Mouse (Mus musculus) brain, embryonic 14.5 days (tissue): ENCODE measurements around the gene Sox5.

Experiments used
- CTCF ChIP-seq: fragments of 200-500 bp; IDR thresholded peaks from 2 replicates; pipeline ENCODE4 v1.5.1; 2012; ENCODE audit warnings: inconsistent platforms, mild to moderate bottlenecking, moderate library complexity, borderline replicate concordance; ENCODE audit not compliant: insufficient read depth, insufficient read length; ENCODE audit errors: extremely low read depth
- POLR2A ChIP-seq: fragments of 200-500 bp; IDR thresholded peaks from 2 replicates; pipeline ENCODE4 v1.6.1; 2012; ENCODE audit warnings: mild to moderate bottlenecking, inconsistent platforms, borderline replicate concordance; ENCODE audit not compliant: poor library complexity, insufficient read depth, insufficient read length, severe bottlenecking; ENCODE audit errors: extremely low read depth

DNA sequence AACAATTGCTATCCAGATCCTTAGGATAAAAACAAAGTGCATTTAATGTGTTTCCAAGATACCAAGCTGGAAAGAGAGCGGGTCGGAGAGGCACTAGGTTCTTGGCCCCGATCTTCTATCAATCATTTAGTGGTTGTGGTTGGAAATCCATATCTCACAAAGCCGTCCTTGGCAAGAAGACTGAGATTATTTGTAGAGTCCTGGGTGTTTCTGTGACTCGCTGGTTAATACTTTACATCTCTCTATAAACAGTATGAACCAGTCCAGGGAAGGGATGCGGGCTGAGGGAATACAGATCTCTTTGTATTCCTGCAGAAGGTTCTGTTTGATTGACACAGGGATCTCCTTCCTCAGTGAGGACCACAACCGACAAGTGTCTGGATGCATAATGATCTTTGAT, 714.3 kb downstream of the Sox5 start:
- no peak for TF ChIP-seq CTCF
- no peak for TF ChIP-seq POLR2A
